Mouse (Mus musculus) testis, adult 2 months (tissue): ENCODE measurements around the gene Scimp.

ENCODE experiments used
- CTCF ChIP-seq: fragments of 200-500 bp; IDR thresholded peaks from 2 replicates; pipeline ENCODE4 v1.5.1; 2012; ENCODE audit warnings: low read depth, mild to moderate bottlenecking, inconsistent platforms, low read length, moderate library complexity; ENCODE audit not compliant: control insufficient read depth, insufficient read depth, insufficient replicate concordance
- POLR2A ChIP-seq: fragments of 200-500 bp; IDR thresholded peaks from 2 replicates; pipeline ENCODE4 v1.6.1; 2012; ENCODE audit warnings: low read depth, mild to moderate bottlenecking, inconsistent platforms, low read length, moderate library complexity; ENCODE audit not compliant: control insufficient read depth

GRCm38 (mm10) chr11:70742117-70742516, 70.3 kb downstream of the Scimp start:
- TF ChIP-seq CTCF (no peak), POLR2A (no peak)
